Mouse (Mus musculus) embryonic stem cell, embryonic (primary cell): Measurements from ENCODE around the gene Usp16.

ENCODE experiments used
- CTCF ChIA-PET, 4 experiments: fragments of 300-600 bp in 2 of 4; fragments of 350-600 bp in 2 of 4; sonication (Branson Sonifier 250); formaldehyde crosslinking; loops; one replicate each; lab custom pipeline; 2022; ENCODE audit warnings: inconsistent platforms in 2 of 4; lab: Charles Lee
- POLR2A ChIA-PET, 4 experiments: fragments of 300-600 bp in 2 of 4; fragments of 350-600 bp in 2 of 4; sonication (Branson Sonifier 250); formaldehyde crosslinking; loops; one replicate each; lab custom pipeline; 2022; ENCODE audit warnings: antibody characterized with exemption in 4 of 4, inconsistent platforms in 1 of 4; lab: Charles Lee

Gene Usp16

DNA sequence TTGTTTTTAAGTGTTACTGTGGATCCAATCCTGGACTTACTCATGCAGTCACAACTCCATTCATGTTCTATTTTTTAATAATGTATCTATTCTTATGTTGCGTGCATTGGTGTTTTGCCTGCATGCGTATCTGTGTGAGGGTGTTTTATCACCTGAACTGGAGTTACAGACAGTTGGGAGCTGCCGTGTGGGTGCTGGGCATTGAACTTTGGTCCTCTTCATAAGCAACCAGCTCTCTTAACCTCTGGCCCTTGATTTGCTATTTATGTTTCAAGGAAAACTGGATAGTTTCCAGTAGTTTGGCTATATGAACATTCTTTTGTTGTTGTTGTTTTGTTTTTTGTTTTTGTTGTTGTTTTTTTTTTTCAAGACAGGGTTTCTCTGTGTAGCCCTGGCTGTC is 9.0 kb upstream of the Usp16 start:
- ChIA-PET POLR2A (interaction anchor here in 1 of 4 experiments (0.9 kb wide), 1 partner anchor 10 kb away, joined by 3 read pairs; no protein-coding TSS in a partner anchor), CTCF (interaction anchor here in 2 of 4 experiments (0.6 to 0.7 kb wide), 2 partner anchors 27 to 43 kb away, joined by 4 to 5 read pairs; no protein-coding TSS in a partner anchor)

DNA sequence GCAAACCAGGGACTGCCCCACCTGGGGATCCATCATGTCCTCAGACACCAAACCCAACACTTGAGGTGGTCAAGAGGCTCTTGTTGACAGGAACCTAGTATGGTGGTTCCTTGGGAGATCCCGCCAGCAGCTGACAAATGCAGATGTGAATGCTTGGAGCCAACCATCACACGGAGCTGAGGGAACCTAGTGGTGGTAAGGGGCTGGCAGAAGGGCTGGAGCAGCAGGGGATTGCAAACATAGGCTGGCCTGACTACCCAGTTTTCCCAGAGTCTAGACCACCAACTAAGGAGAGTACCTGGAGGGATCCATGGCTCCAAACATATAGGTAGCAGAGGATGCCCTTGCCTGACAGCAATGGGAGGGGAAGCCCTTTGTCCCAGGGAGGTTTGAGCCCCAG is 1.3 kb upstream of the Usp16 start:
- ChIA-PET CTCF (no interaction called here), POLR2A (interaction anchor here in 2 of 4 experiments (1.2 to 2.4 kb wide), 3 partner anchors 12 to 16 kb away, joined by 3 to 14 read pairs (median 11); partner anchors contain the start of gene Rwdd2b (in 2 of the 2))

DNA sequence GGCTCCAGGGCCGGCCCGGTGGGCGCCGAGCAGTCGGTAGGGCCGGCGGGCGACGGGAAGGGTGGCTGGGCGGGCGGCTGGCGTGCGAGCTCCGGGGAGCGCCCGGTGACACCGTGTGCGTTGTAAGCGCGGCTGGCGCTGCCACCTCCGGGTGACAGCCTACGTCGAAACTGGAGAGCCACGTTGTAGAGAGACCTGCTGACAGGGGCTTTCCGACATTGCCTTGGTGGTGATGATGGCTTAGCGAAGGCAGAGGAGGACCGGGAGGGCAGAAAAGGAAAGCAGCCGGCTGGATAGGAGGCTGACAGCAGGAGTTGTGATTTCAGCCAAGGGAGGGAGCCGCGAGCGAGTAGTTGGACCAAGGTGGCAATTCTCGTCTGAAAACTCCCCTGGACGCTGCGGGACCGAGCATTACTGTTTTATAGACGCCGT is 693 bp downstream of the Usp16 start:
- CTCF ChIA-PET, result interaction anchor here in 2 of 4 experiments (0.6 to 1.0 kb wide), 3 partner anchors 16 to 299 kb away, joined by 3 to 4 read pairs (median 3); no protein-coding TSS in a partner anchor
- POLR2A ChIA-PET, result interaction anchor here in 3 of 4 experiments (0.5 to 1.9 kb wide), 26 partner anchors 9 to 271 kb away, joined by 3 to 33 read pairs (median 4); partner anchors contain the start of genes Rwdd2b (in 3 of the 3), Bach1 (in 2 of the 3) and Cct8 (in 1 of the 3)

DNA sequence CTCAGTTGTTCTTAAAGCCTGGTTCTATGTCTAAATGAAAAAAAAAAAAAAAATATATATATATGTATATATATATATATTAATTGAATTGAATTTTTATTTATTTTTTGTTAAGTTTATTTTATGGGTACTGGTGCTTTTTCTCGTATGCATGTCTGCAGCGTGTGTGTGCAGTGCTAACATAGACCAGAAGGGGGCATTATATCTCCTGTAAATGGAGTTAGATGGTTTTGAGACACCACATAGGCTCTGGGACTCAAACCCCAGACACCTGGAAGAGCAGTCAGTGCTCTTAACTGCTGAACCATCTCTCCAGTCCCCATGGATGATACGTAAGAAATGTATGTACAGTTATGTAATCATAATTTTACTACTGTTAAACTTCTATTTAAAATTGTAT is 4.2 kb downstream of the Usp16 start:
- CTCF ChIA-PET, result interaction anchor here in 1 of 4 experiments (0.7 kb wide), 1 partner anchor 452 kb away, joined by 3 read pairs; no protein-coding TSS in a partner anchor

DNA sequence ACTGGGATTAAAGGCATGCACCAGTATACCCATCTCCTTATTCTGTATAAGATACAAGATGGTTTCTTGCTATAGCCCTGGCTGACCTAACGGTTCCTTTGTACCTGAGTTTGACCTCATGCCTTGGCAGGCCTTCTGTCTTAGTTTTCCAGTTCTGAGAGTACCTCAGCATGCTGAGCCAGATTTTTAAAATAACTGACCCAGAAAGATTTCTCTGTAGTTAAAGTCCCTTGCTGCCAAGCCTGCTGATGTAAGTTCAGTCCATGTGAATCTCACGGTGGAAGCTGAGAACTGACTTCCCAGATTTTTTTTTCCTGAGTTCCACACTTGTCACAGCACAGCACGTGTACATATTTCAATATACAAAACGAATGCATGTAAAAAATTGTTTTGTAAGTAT is 16.1 kb downstream of the Usp16 start:
- POLR2A ChIA-PET, result interaction anchor here in 1 of 4 experiments (1.4 to 1.7 kb wide), 2 partner anchors 17 to 30 kb away, joined by 4 to 5 read pairs; partner anchors contain the start of gene Rwdd2b

More for the DNA sequence above, 4.2 kb downstream of the Usp16 start:
- POLR2A ChIA-PET, result interaction anchor here in 1 of 4 experiments (0.6 kb wide), 1 partner anchor 241 kb away, joined by 3 read pairs; no protein-coding TSS in a partner anchor

DNA sequence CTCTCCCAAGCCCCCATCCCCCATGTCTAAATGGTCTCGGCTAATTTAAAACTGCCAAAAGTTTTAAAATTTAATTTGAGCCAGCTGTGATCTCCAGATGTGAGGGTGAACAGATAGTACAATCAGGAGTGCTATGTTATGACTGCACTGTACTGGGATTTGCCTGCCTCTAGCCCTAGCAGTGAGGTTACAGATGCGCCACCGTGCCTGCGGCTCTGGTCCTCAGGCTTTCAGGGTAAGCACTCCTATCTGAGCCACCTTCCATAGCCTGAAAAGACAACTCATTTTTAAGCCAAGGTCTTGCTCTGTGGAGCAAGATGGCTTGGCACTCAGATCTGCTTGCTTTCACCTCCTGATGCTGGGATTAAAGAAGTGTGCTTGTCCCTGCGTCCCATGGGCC is 29.9 kb downstream of the Usp16 start:
- POLR2A ChIA-PET, result interaction anchor here in 2 of 4 experiments (0.5 to 3.7 kb wide), 6 partner anchors 9 to 214 kb away, joined by 3 to 15 read pairs (median 4); partner anchors contain the start of genes Bach1 (in 1 of the 2) and Cct8 (in 1 of the 2)
- CTCF ChIA-PET, result no interaction called here

More for the DNA sequence above, 16.1 kb downstream of the Usp16 start:
- CTCF ChIA-PET, result no interaction called here

DNA sequence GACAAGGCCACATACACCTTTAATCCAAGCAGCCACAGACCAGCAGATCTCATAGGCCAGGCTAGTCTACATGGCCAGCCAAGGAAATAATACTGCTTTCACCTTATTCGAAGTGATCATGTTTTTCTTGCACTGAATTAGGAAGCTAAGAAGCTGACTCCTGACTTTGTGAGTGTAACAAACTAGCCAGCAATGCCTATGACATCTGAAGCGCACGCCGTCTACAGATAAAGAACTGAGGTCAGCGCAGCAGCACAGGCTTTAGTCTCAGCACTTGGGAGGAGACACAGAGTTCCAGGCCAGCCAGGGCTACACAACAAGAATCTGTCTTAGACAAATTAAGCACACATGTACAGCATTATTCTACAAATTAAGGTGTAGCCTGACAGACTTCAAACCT is 32.2 kb downstream of the Usp16 start:
- POLR2A ChIA-PET, result interaction anchor here in 2 of 4 experiments (0.7 to 3.4 kb wide), 9 partner anchors 8 to 220 kb away, joined by 3 to 22 read pairs (median 4); partner anchors contain the start of gene Rwdd2b (in 1 of the 2)
- CTCF ChIA-PET, result interaction anchor here in 1 of 4 experiments (1.2 kb wide), 1 partner anchor 81 kb away, joined by 4 read pairs; no protein-coding TSS in a partner anchor

DNA sequence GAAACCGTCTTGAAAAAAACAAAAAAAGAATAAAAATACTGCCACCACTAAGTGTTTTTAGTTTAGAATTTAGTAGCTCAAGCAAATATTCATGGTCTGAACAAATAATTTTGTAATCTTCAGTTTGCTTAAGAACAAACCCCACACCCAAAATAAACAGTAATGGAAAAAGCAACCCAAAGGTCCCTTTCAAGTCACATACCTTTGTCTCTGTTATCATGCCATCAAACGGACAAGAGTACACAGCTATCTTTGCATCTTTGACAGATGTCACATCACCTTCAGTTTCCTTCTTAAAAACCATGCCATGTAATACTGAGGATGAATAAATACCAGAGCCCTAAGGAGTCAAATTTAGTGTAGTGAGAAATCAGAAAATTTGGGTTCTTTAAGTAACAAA is 34.1 kb downstream of the Usp16 start:
- POLR2A ChIA-PET, result interaction anchor here (0.6 to 3.4 kb wide), 14 partner anchors 8 to 215 kb away, joined by 3 to 22 read pairs (median 4); partner anchors contain the start of gene Rwdd2b (in 2 of the 4)
- CTCF ChIA-PET, result no interaction called here

DNA sequence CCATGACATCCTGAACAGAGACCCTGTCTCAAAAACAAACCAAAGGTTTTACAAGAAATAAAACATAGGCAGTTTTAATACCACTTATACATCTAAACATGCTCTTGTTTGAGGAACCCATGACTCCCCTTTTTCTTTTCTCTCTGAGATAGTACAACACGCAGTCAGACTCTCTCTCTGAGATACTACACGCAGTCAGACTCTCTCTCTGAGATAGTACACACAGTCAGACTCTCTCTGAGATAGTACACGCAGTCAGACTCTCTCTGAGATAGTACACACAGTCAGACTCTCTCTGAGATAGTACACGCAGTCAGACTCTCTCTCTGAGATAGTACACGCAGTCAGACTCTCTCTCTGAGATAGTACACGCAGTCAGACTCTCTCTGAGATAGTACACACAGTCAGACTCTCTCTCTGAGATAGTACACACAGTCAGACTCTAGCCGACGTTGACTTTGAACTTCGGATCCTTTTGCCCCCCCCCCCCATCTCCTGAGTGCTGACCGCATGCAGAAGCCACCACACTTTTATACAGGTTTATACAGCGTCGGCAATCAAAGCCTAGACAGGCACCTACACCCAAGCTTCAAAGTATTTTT is 37.8 kb downstream of the Usp16 start:
- POLR2A ChIA-PET, result interaction anchor here in 3 of 4 experiments (0.6 to 3.6 kb wide), 9 partner anchors 8 to 206 kb away, joined by 3 to 23 read pairs (median 5); partner anchors contain the start of gene Bach1 (in 1 of the 3)
- CTCF ChIA-PET, result interaction anchor here in 1 of 4 experiments (0.6 kb wide), 1 partner anchor 61 kb away, joined by 4 read pairs; no protein-coding TSS in a partner anchor

DNA sequence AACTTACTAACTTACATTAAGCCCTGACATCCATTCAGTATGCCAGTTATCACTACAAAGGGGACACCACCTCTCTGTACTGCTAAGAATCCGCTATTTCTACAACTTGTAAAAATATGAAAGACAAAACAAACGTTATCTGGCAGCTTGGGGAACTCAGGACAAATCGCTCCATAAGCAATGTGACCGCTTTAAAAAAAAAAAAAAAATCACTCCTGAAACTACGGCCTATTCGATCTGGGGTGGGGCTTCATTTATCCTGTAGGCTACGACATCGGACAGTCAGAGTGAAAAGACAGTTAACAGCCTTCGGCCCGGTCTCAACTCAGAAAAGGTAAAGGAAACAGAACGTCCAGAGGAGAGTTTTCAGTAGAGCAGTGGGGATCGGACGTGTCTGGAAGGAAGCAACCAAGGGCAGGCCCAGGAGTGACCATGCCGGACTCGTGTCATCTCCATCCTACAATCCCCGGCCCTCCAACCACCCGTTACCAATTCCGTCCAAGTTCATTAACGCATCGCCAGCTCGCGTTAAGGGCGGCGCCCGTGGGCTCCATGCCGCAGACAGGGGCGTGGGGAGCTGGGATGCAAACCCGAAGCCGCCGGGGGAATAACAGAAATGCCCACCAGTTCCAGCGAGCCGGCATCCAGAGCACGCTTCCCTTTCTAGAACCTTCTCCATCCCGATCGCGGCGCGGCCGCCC is 40.6 kb downstream of the Usp16 start:
- CTCF ChIA-PET, result no interaction called here

DNA sequence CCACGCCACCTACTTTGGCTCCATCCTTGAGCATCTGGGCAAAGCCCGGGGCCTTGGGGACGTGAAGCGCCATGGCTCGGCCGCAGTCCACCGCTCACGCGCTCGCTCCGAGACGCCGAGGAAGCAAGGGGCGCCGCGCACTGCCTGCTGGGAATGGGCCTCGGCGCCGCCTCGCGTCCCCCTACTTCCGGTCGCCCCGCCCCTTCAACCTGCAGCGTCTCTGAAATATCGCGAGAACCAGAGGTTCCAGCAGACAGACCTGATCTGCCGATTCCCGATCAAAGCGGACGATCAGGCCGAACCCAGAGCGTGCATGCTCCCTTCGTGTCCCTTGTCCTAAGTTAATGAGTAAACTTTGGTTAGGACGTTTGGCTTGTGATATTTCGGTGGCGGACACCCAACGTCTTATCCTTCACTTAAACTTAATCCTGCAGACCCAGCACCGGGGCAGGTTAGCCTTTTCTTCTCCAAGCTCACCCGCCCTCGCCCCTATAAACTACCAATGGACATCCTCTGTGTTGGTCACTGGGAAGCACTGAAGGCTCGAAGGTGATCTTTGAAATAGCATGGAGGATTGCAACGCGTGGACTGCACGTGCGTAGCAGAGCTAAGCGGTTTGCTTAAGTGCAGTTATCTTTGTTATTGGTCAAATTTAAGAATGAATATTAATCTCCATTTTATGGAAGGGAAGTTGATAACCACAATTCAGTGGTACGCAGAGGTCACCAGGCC is 41.4 kb downstream of the Usp16 start, which contains the start of gene Cct8:
Gene Cct8 (minus strand): TSS at position 158 of the 732 bp plus-strand sequence.
- POLR2A ChIA-PET, result interaction anchor here in 3 of 4 experiments (0.5 to 4.2 kb wide), 25 partner anchors 9 to 255 kb away, joined by 3 to 16 read pairs (median 4); partner anchors contain the start of genes Rwdd2b (in 2 of the 3), Bach1 (in 1 of the 3) and Usp16 (in 1 of the 3)
- CTCF ChIA-PET, result interaction anchor here in 1 of 4 experiments (0.6 kb wide), 1 partner anchor 39 kb away, joined by 8 read pairs; no protein-coding TSS in a partner anchor

More for the DNA sequence above, 40.6 kb downstream of the Usp16 start:
- POLR2A ChIA-PET, result interaction anchor here in 3 of 4 experiments (0.6 to 4.2 kb wide), 28 partner anchors 8 to 243 kb away, joined by 3 to 23 read pairs (median 5); partner anchors contain the start of genes Rwdd2b (in 2 of the 3), Bach1 (in 1 of the 3) and Usp16 (in 1 of the 3)

DNA sequence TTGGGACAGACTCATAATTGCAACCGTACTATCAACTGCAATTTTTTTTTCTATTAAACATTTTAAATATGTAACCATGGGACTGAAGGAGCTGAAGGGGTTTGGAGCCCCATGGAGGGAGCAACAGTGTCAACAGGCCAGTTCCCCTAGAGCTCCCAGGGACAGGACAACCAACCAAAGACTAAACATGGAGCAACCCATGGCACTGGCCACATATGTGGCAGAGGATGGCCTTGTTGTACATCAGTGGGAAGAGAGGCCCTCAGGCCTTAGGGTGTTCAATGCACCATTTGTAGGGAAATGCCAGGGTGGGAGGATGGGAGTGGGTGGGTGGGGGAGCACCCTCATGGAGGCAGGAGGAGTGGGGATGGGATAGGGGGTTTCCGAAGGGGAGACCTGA is 42.2 kb downstream of the Usp16 start:
- POLR2A ChIA-PET, result interaction anchor here in 3 of 4 experiments (0.5 to 4.2 kb wide), 10 partner anchors 12 to 242 kb away, joined by 3 to 16 read pairs (median 4); partner anchors contain the start of genes Rwdd2b (in 2 of the 3), Bach1 (in 1 of the 3) and Usp16 (in 1 of the 3)
- CTCF ChIA-PET, result no interaction called here

DNA sequence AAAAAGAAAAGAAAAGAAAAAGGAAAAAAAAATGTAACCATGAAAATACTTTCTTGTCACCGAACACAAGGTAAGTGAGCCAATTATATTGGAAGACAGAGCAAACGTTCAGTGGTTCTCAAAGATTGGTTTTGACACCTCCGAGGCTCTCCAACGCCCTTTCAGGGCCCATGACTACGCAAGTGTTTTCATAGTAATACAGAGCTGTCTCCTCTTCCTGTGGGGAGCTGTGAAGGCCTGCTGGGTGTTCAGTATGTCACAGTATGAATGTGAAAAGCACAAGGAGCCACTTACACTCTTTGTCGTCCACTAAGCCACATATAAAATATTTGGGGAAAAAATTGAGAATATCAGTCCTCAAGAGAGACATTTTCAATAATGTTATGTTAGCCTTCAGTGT is 42.7 kb downstream of the Usp16 start:
- ChIA-PET CTCF (no interaction called here), POLR2A (interaction anchor here in 2 of 4 experiments (1.3 to 4.2 kb wide), 3 partner anchors 42 to 202 kb away, joined by 4 to 16 read pairs (median 16); partner anchors contain the start of genes Bach1 (in 1 of the 2), Rwdd2b (in 1 of the 2) and Usp16 (in 1 of the 2))

DNA sequence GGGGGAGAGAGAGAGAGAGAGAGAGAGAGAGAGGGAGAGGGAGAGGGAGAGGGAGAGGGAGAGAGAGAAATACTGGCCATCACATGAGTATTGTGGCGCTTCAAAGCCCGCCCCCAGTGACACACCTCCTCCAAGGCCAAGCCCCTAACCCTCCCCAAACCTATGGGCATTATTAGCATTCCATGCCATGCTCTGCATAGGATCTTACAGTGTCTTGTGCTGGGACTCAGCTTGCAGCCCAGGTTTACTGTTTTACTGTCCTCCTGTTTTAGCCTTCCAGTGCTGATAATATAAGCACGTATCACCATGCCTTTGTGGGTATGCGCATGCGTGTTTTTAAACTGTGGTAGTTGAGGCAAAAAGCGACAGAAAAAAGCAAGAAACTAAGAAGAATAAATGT is 45.1 kb downstream of the Usp16 start:
- ChIA-PET POLR2A (interaction anchor here in 3 of 4 experiments (0.6 to 1.0 kb wide), 5 partner anchors 36 to 316 kb away, joined by 3 to 4 read pairs (median 4); partner anchors contain the start of gene Bach1 (in 1 of the 3)), CTCF (interaction anchor here in 1 of 4 experiments (0.6 kb wide), 1 partner anchor 81 kb away, joined by 4 read pairs; no protein-coding TSS in a partner anchor)

DNA sequence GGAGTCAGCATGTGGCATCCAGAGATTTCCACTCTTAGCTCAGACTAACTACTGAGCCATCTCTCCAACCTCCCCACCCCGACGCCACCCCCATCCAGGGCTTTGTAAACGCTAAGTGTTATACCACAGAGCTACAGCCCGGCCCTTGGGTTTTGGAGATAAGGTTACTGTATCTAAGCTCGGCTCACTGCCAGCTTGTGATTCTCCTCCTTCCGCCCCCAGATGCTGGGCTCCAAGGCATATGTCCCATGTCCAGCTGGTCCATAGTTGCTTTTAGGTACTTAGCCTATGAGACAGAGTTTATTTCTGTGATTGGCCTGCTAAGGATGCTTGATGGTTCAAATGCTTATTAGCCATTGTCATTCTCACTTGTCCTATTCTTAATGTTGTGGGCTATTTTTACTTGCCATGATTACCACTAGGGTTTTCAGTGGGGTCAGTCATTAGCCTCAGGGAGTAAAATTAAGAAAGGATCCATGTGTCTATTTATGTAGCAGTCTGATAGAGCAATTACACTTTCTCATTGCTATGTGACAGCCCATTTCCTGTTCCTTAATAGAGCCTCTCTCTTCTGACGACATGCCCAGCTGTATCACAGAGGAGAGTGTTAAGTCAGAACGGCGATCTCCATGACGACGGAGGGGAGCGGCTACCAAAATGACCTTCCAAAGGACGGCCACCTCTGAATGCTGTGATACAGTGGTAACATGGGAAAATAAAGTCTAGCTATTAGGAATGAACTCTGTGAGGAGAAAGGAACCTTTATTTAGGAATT is 47.0 kb downstream of the Usp16 start:
- CTCF ChIA-PET, result interaction anchor here in 3 of 4 experiments (0.5 to 2.0 kb wide), 6 partner anchors 18 to 111 kb away, joined by 3 to 8 read pairs (median 4); no protein-coding TSS in a partner anchor
- POLR2A ChIA-PET, result interaction anchor here in 2 of 4 experiments (0.5 to 1.8 kb wide), 10 partner anchors 11 to 198 kb away, joined by 3 to 6 read pairs (median 4); partner anchors contain the start of gene Rwdd2b (in 1 of the 2)

DNA sequence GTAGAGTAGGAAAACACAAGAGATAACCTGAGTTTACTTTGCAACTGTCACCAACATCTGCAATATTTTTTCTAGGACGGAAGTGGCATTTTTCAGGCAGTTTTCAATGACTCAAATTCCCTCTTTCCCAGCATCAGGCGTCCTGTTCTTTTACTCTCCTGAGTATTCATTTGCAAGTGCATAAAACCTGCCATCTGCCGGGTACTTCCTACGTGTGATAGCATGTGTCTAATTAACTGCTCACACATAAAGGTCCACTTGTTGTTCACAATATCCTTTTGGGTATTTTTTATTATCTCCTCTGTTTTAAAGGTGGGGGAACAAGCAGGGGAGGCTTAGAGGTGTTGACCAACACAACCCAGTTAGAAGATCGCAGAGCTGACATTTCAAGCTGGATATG is 57.2 kb downstream of the Usp16 start:
- ChIA-PET CTCF (no interaction called here), POLR2A (interaction anchor here in 1 of 4 experiments (1.5 kb wide), 1 partner anchor 16 kb away, joined by 4 read pairs; the partner anchor contains the start of gene Cct8)
